Mouse (Mus musculus): Measurements from ENCODE around the gene Zfp185.

DNA sequence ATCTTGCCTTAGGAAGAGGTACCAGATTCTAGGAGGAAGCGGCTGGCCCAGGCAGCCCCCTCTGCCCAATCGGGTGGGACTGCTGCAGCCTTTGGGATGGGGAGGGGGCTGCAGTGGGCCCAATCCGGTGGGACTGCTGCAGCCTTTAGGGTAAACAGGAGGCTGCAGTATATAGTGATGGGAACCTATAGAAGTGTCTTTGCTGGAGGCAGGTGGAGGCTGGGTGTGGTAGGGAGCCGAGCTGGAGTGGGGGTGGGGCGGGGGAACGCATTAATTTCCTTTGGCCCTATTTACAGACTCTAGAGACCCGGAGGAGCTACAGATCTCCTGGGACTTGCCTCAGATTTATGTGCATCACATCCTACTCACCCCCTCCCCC, 77.3 kb downstream of the Zfp185 start, which contains the start of gene Pnma3:
- TF ChIP-seq CTCF (IDR thresholded peaks at IDR 0.05; ENCODE audit: low read depth, low read length) (no peak), GATA1 (IDR thresholded peaks at IDR 0.05; ENCODE audit: borderline replicate concordance, low read length) (no peak), TAL1 (conservative IDR thresholded peaks at IDR 0.05; ENCODE audit: low read depth, low read length) (no peak), POLR2AphosphoS5 (IDR thresholded peaks at IDR 0.05; ENCODE audit: insufficient replicate concordance, low read depth, low read length) (no peak)
